Mouse (Mus musculus): ENCODE data around the gene Mdm1.

DNA sequence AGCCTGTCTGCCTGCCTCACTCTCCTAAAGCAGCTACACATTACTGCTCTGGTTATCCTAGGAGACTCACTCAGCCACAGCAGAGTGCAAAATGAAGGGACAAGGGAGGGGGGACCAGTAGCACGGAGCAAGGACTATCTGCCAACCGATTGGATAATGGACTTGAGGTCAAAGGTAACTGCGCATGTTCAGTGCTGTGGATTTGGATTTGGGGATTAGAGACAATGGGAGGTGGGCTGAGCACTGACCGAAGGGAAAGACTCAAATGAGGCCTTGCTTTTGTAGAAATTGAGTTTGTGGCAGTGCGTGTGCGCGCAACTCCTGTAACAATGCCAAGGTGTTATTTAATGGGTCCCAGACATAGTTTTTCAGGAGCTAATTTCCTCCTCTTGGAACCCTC is 16.4 kb upstream of the Mdm1 start:
- TF ChIP-seq CTCF (conservative IDR thresholded peaks at IDR 0.05; ENCODE audit: insufficient read depth, insufficient read length, low read depth, low read length) (no peak), POLR2A (IDR thresholded peaks at IDR 0.05; ENCODE audit: low read depth, low read length) (no peak)
